Mouse (Mus musculus) cerebellum, adult 11 months (tissue): Measurements from ENCODE around the gene Gm49486.
A peak's percentile ranks its signal among the peaks of the same experiment; 100 is the strongest.
"Not testable (repeated sequence)": the region's sequence is repeated elsewhere in the genome, so short reads cannot be mapped to it uniquely, and the experiment has no call there.

Experiments used
- DNase-seq: peaks from one replicate; pipeline ENCODE4 v3.0.0; 2022

Gene Gm49486

DNA sequence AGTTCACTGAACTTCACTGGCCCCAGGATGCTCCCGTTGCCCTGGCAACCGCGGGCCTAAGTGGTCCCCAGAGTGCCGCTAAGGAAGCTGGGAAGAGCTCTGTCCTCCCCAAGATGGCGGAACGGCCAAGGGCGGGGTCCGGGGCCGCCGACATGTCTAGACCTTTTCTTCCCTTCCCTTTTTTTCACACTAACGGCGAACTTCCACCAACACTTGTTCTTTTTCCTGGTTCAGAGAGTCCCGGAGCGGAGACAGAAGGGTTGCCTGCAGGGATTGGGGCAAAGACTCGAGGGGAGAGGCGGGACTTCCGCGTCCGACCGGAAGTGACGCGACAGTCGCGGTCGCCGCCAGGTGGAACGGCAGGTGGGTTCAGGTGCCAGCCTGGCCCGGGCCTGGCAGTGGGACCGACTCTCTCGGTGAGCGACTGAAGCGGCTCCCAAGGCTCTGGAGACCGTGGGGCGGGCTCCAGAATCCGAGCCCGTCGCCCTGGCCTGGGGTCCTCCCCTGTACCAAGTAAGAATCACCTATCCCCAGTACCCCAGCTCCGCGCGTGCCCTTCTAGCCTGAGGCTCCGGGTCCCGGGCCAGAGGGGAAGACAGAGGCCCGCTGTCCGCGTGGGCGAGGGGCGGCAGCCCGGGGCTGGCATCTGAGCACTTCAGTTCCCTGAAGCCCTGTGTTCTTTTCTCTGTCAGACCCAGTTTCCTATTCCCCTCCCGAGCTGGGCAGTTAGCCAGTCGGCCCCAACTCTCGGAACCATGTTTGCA is at the start of gene Gm49486, which contains the start of gene Pick1:
Gene Gm49486 (plus strand): TSS at position 334 of the 764 bp plus-strand sequence.
Gene Pick1 (plus strand): TSS at position 116 of the 764 bp plus-strand sequence.
- peak; percentile 92 for DNase-seq

DNA sequence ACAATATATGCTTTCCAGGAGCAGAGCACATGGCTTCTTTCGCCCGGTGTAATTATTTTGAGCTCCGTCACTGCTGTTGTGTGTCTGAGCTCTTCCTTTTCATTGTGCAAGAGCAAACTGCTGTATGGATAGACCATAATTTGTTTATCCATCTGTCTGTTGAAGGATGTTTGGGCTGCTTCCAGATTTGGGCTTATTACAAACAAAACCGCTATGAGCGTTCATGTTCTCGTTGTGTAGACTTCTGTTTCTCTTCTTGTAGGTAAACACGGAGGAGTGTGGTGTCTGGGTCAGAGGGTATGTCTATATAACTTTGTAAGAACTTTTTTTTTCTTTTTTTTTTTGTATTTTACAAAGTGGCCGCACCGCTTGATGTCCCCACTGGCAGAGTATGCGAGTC is 44.0 kb upstream of the Gm49486 start:
- DNase-seq = no peak

DNA sequence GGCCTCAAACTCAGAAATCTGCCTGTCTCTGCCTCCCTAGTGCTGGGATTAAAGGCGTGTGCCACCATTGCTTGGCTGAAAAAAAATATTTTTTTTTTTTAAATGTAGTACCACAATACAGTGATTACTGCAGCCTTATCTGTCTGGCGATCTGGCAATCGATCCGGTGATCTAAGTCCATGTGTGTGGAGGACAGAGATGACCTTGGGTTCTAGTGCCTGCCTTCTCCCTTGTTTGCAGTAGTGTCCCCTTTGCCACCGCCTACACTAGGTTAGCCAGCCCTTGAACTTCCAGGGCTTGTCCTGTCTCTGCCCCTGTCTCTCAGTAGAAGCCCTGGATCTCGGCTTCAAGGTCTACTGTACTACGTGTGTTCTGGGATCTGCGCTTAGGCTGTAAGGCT is 41.4 kb upstream of the Gm49486 start:
- DNase-seq = no peak

DNA sequence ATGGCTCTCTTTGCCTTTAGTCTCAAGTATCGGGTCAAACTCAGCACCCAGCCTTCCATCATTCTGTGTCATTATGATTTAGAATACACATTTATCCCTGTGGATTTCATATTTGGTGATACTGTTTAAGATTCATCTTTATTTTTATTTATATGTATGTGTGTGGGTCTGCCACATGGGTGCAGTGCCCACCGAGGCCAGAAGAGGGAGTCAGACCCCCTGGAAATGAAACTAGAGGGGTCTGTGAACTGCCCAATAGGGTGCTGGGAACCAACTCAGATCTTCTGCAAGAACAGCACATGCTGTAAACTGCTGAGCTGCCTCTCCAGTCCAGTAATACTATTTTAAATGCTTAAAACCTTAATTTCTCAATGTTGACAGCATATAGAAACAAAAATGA is 37.8 kb upstream of the Gm49486 start:
- DNase-seq = no peak

DNA sequence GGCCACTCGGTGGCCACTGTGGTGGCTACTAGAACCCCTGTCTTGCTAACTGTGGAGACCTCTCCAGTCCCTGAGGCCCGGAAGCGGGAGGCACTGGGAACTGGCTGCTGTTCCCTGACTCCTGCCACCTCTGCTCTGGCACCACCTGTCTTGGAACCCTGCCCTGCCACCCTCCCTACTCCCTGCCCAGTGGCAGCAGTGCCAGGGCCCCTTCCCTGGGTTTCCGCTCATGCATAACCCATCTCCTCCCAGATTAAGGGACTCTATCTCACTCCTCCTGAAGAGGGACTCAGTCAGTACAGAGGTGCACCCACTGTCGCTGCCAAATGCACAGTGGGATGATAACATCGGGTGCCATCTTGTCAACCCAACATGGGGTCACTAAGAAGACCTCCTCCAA is 36.7 kb upstream of the Gm49486 start:
- no peak for DNase-seq

DNA sequence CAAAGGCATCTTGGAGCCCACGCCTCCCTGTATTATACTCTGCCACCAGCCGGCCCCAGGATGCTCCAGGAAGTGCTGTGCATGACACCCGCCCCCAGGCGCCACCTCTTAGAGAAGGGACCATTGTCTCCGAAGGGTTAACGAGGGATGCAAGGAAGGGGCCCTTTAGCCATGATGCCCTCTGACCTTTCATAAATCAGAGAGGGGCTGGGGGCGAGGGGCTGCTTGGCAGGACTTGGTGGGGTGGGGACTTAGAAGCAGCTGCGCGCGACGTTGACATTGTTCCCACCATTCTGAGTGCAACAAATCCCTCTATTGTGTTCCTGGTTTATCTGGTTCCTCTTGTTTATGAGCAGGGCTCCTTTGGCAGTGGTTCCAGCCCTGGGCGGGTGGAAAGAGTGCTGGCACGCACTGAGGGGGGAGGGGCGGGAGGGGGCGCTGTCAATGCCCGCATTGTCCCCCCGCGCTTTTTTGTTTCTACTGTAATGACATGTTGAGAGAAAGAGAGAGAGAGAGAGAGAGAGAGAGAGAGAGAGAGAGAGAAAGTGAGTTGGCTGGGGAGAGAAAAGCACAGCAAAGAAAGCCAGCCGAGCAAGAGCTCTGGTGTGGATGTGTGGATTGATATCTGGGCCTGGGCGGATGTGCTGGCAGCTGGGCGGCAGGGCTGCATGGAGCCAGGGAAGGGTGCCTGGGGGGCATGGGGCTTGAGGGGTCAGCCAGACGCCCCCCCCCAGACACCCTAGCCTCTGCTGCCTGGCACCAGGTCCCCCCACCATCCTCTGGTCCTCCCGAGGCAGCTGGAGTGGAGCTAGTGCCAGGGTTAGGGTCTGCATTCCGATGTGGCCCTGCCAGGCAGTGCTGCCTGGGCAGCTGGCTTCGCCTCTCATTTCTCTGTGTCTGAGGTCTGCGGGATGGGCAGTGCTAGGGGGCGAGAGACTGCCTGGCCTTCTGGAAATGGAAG is 36.0 kb upstream of the Gm49486 start:
- no peak for DNase-seq

DNA sequence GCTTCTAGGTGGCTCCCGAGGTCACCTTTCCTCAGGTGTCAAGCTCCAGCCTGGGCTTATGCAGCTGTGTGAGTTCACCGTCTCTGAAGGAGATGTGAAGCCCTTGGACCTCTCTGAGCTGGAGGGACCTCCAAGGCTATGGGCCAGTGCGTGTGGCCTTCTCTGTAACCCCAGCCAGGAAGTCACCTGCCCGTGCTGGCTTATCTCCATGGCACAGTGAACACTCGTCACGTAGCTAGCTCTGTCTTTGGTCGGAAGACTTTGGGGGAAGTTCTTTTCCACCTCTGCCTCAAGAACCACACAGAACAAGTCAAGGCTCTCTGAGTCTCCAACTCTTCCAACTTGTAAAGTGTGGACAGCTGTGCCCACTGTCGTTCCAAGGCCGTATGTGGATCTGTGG is 35.1 kb upstream of the Gm49486 start:
- DNase-seq = no peak

DNA sequence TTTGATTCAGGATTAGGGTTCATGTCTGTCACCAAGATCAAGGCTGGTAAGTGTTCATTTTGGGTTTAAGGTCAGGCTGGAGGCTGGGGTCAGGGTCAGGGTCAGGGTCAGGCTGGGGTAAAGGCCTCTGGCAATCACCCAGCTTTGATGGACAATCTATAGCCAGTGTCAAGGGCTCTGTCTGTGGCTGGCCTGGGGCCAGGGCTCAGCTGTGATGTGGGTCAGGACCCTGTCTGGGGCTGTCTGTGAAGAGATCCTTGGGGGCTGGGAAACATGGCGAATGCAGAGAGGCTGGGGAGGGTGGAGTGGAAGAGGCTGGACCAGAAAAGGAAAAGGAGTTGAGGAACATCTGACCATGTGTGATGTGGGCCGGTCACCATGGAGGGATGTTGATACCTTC is 34.2 kb upstream of the Gm49486 start:
- no peak for DNase-seq

DNA sequence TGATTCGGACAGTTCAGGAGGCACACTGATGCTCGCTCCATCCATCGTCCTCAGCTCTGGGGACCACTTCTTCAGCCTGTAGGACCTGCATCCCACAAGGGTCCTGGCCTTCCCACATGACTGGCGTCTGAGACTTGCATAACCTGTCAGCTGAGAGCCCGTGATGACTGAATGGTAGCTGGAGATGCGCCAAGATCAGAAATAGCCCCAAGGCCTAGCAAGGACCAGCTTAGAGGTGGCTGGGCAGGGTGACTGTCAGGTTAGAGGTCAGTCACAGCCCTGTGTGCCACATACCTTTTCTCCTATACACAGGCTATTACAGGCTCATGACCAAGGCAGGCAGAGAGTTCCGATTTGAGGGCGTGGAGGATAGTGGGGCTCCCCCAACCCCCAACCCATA is 33.7 kb upstream of the Gm49486 start:
- no peak for DNase-seq

DNA sequence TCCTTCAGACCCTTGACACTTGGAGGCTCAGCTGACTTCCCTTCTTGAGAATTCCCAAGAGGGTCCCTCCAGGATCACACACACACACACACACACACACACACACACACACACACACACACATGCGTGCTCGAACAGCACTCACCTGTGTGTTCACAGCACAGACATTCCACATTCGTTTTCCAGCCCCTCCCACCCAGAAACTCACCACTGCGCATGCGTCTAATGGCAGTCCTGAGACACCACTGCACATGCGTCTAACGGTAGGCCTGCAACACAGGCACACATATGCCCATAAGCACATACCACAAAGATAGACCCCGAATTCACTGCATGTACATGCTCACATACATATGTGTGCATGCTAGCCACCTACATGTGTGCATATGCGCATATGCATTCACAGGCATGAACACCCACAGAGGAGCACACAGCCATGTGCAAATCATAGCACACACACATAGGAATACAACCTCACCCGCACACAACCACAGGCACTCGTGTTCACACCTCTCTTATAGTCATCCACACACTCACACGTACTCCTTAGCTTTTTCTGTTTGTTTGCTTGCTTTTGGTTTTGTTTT is 29.7 kb upstream of the Gm49486 start:
- no peak for DNase-seq

DNA sequence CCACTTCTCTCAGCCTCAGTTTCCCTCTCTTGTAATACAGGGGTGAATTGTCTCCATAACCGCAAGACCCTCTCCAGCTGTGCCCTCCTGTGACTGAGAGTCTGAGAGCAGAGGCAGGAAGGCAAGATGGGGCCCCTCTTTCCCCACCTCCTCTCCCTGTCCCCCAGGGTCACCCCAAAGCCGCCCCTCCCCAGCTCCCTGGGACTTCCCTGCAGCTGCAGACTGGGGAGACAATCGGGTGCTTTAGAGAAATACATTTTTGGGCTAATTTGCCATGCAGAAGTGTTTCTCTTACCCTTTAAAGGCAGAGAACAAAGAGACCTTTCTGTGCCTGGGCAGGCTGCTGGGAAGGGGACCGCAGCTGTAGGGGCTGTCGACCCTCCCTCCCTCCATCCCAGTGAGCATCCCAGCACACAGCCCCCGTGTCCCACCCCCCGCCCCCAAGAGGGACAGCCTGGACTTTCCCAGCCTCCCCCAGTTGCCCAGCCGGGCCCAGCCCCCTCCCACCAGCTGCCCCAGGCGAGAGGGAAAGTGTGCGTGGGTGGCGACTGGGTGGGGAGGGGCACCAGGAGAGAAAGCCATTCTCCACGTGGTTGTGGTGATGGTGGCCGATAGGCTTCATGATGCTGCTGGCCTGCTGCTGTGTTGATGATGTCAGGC is 27.6 kb upstream of the Gm49486 start:
- no peak for DNase-seq

DNA sequence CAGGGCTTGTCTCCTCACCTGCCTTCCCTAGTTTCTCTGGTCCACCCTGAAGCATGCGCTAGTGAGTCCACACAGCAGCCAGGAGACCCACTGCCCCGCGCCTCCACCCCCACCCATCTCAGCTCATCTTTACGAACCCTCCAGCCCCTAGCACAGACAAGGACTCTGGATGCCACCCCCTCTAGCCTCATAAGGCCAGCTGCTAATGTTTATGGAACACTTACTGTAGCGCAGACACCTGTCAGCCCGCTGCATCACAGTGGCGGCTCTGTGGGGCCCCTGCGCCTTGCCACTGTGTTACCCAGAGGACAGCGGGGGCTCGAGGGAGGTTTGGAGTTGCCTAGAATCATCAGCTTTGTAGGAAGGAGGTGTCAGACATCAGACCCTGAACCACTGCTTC is 26.6 kb upstream of the Gm49486 start:
- no peak for DNase-seq

DNA sequence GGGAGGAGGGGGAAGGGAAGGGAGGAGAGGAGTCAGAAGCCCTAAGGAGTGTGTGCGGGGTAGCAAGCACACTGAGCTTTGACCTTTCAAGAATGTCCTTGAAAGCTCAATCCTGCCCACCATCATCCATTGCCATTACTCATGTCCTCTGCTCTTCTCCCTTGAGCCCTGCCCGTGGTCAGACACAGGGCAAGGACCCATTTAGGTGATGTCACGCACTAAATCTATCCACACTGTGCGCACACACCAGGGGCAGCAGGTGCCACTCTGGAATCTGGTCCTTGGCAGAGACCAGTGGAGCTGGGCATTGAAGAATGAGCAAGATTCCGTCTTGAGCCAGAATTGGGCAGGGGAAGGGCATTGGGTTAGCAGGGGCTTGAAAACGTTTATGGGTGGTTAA is 21.0 kb upstream of the Gm49486 start:
- DNase-seq = no peak

DNA sequence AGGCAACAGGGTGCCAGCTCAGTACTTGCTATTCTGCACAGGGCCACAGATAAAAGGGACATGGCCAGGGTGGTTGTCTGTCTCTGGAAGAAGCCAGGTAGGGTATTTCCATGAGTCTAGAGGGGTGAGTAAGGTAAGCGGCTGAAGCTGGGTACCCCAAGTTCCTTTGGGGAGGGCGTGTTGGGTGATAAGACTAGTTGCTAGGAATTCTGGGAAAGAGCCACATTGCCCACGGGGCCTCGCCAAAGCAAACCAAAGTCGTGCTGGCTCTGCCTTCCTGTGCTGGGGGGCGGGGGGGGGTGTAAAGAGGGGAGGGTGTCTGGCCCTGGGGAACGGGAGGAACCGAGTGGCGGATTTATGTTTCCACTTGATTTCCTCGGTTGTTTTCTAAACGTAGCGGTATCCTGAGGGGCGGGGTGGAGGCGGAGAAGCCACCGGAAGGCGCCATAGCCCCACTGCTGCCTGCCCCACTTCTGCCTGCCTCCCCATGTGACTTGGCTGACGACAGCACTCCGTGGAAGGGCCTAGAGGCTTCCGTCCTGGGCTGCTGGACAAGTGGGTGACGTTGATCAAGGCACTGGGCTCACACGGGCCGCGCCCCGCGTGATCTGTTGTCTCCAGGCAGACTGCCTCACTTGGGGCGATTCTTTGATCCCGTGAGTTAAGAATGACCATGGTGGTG is 20.3 kb upstream of the Gm49486 start:
- no peak for DNase-seq

DNA sequence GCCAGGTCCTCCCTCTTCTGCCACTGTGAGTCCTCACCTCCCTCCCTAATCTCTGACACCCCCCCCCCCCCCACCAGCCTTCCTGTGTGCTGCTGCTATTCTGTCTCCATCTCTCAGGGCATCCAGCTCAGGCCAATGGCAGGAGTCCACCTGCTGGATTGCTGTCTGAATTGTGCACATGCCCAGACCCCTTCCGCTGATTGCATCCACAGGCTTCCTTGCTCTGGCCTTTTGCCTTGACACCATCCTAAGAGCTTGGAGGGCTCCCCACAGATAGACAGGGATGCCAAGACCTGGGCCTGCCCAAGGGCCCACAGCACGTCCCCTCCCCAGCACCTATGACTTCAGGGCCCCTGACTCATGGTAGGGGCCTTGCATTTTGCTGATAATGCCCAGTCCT is 18.8 kb upstream of the Gm49486 start:
- no peak for DNase-seq

DNA sequence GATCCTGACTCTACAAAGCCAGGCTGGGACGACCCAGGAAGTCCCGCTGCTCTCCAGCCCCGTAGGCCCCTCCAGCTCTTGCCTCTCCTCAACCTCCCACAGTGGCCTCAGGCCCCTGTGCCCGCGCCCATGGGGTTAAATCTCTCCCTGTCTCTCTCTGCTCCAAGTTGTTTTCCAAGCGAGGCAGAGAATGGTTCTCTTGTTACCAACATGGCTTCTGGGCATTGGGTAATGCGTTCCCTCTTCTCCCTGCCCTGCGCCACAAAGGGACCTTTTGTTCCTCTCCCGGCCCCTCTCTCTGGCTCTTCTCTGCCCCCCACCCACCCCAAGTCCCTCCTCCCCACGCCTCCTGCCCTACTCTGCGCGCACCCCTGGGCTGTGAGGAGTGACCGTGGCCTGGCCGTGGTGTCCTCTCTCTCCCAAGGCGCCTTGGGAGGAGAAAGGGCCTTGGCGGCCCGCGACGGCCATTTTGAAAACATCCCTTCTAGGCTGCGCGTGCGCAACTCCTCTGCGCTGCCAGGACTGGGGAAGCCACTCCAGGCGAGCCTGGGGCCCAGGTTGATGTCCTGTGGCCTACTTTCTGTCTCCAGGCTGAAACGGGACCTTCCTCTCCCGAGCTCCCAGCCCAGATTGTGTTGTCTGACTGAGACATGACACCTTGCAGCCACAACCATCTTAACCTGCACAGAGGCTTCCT is 16.3 kb upstream of the Gm49486 start:
- DNase-seq = no peak

DNA sequence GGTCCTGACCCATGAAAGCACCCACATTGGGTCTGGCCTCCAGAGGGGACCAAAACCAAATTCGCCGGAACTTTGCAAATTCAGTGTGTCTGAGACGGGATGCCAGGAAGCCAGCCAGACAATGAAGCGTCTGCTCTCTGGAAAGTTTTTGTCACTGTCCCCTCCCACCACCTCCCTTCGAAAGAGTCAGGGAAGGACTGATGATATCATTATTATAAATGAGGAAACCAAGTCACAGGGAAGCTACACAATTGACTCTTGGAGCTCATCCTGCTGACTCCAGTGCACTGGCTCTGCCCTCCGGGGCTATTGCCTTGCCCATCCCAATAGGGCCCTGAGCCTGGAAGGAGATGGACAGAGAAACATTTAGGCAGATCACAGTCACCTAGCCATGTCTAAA is 15.6 kb upstream of the Gm49486 start:
- DNase-seq = no peak

DNA sequence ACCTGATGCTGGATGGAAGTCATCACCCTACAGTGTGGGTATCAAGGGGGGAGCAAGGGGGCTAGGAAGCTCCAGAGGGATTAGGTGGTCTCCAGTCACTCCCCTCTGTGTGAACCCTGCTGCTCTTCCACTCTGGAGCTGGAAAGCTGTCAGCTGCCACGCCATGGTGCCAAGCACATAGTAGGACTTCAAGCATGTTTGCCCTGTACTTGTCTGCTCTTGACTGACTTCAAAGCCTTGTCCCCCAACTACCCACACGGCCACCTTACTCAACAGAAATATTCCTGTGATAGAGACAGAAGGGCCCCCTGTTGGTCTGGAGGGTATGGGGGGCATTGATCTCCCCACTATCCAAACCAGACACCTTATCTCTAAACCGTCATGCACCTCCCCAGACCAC is 13.0 kb upstream of the Gm49486 start:
- no peak for DNase-seq

DNA sequence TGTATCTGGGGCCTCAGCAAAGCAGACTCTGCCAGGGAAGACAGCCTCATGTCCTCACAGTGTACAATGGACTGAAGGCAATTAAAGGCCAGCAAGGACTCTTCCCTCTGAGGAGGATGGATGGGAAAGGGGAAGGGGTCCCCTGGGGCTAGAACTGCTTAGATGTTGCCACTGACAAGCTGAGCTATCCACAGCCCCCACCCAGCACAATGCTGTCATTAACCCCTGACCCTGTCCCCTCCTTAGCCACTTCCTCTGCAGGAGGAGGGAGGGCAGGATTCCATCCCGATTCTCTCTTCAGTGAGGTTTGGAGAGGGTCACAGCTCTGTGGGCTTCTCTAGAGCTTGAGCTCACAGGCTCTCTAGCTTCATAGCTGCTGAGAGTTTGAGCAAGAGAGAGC is 9.6 kb upstream of the Gm49486 start:
- no peak for DNase-seq

DNA sequence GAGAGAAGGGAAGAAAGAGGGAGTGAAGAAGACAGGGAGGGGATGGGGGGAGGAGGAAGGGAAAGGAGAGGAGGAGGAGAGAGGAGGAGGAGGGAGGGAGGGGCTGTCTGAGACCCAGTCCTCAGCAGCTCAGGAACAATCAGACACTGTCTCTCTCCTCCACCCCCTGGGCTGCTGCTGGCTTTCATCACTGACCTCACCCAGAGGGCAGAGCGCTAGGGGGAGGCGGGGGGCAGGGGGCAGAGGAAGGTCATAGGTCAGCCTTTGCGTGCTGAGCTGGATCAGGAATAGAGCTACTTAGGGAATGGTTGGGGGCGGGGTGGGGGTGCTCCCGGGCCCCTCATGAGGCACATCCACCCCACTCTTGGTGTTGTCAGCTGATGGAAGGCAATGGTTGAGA is 5.5 kb upstream of the Gm49486 start:
- no peak for DNase-seq

DNA sequence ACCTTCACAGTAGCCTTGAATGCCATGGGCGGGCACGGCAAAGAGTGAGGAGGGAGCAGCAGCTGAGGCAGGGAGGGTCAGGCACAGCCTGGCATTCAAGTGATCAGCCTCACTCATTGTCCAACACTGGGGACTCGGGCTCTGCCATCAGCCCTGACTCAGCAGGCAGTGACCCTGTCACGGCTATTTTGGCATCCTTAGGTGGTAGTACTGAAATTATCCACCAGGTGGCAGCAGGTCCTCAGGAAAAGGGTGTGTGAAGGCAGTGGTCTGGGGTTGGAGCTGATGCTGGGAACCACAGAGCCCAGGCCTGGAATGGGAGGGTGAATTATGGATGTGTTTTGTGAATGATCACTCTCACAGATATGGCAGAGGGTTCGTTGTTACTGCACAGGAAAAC is 4.5 kb upstream of the Gm49486 start:
- DNase-seq = peak; percentile 83

DNA sequence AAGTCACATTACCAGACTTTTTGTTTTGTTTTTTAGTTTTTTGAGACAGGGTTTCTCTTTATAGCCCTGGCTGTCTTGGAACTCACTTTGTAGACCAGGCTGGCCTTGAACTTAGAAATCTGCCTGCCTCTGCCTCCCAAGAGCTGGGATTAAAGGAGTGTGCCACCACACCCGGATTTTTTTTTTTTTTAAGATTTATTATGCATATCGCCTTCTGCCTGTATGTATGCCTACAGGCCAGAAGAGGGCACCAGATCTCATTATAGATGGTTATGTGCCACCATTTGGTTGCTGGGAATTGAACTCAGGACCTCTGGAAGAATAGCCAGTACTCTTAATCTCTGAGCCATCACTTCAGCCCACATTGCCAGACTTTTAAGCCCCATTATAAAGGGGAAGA is 3.4 kb upstream of the Gm49486 start:
- not testable (repeated sequence) for DNase-seq
